Mouse (Mus musculus) central nervous system, embryonic 14 days (tissue): ENCODE data around the gene Gm17364. TPM values are rescaled to one million over a fixed set of nuclear protein-coding genes. Genes with fewer than 3 reads are reported as not detected.

ENCODE experiments used
- polyA plus RNA-seq: library from polyadenylated mRNA; depleted of rRNA; stranded (reverse); fragments of >200 nt; gene quantifications from 2 replicates; pipeline ENCODE4 v1.2.3, GENCODE M21; 2012; rRNA removed

Gm17364 gene
- polyA plus RNA-seq, result not detected in 2 replicates

GRCm38 (mm10) chr13:41273927-41274650 is at the start of gene Gm17364:
Gm17364 (minus strand) TSS chr13:41273977.

GRCm38 (mm10) chr13:41249538-41250317 is 24.0 kb downstream of the Gm17364 start, which contains the start of gene Smim13:
Smim13 (plus strand) TSS chr13:41249844.

Other genes starting within 250 kb of the Gm17364 start
- gene Mak, start 194.3 kb downstream of the Gm17364 start, polyA plus RNA-seq, result 1.4 and 1.6 TPM in 2 replicates
- 0.06 TPM in 1 of 2 replicates, not detected in the other for gene Gcm2, start 162.9 kb downstream of the Gm17364 start, polyA plus RNA-seq
- 0.01 and 0.04 TPM in 2 replicates for gene Sycp2l, start 159.7 kb downstream of the Gm17364 start, polyA plus RNA-seq
- 25.1 and 30.4 TPM in 2 replicates for gene Elovl2, start 53.6 kb downstream of the Gm17364 start, polyA plus RNA-seq
- 15.3 and 16.1 TPM in 2 replicates for gene Smim13, start 24.1 kb downstream of the Gm17364 start, polyA plus RNA-seq
- gene Nedd9, start 213.4 kb upstream of the Gm17364 start, polyA plus RNA-seq, result 14.3 and 15.2 TPM in 2 replicates